Mouse (Mus musculus) MEL (cell line): ENCODE data around the gene Arhgap28.

Source experiments
- CTCF ChIP-seq, 3 experiments: IDR thresholded peaks in 2 of 3; conservative IDR thresholded peaks in 1 of 3; 2 replicates each; pipeline ENCODE4 v1.5.1; 2011 to 2012; ENCODE audit warnings: low read length in 3 of 3, low read depth in 2 of 3, mild to moderate bottlenecking in 2 of 3, improper control_type of control experiment in 1 of 3, inconsistent platforms in 1 of 3, mixed read lengths in 1 of 3, moderate library complexity in 1 of 3; ENCODE audit not compliant: control insufficient read depth in 1 of 3, insufficient read depth in 1 of 3, poor library complexity in 1 of 3, severe bottlenecking in 1 of 3
- E2F4 ChIP-seq: IDR thresholded peaks from 2 replicates; pipeline ENCODE4 v1.6.1; 2011; ENCODE audit warnings: low read depth, low read length, improper control_type of control experiment, borderline replicate concordance
- KAT2A ChIP-seq: conservative IDR thresholded peaks from 2 replicates; pipeline ENCODE4 v1.6.1; 2012; ENCODE audit warnings: low read depth, low read length, improper control_type of control experiment, inconsistent platforms
- MAFK ChIP-seq: IDR thresholded peaks from 2 replicates; pipeline ENCODE4 v1.6.1; 2011; ENCODE audit warnings: low read depth, mild to moderate bottlenecking, low read length, improper control_type of control experiment, borderline replicate concordance
- MAX ChIP-seq: IDR thresholded peaks from 2 replicates; pipeline ENCODE4 v1.6.1; 2011; ENCODE audit warnings: low read length, improper control_type of control experiment
- MAZ ChIP-seq: IDR thresholded peaks from 2 replicates; pipeline ENCODE4 v1.6.1; 2012; ENCODE audit warnings: low read depth, mild to moderate bottlenecking, inconsistent platforms, low read length, improper control_type of control experiment
- MEF2A ChIP-seq: IDR thresholded peaks from 2 replicates; pipeline ENCODE4 v1.6.1; 2014; ENCODE audit warnings: low read depth, mild to moderate bottlenecking, inconsistent platforms, low read length, improper control_type of control experiment; ENCODE audit not compliant: poor library complexity, insufficient replicate concordance, severe bottlenecking; ENCODE audit errors: extremely low read depth
- POLR2A ChIP-seq, 2 experiments: IDR thresholded peaks; 2 replicates each; pipeline ENCODE4 v1.6.1; 2011 to 2012; ENCODE audit warnings: low read length in 2 of 2, mild to moderate bottlenecking in 2 of 2, control low read depth in 1 of 2, improper control_type of control experiment in 1 of 2, low read depth in 1 of 2, moderate library complexity in 1 of 2; ENCODE audit not compliant: control insufficient read depth in 1 of 2, insufficient read depth in 1 of 2, poor library complexity in 1 of 2
- RCOR1 ChIP-seq: IDR thresholded peaks from 2 replicates; pipeline ENCODE4 v1.6.1; 2012; ENCODE audit warnings: low read depth, mild to moderate bottlenecking, inconsistent platforms, low read length, improper control_type of control experiment
- TBP ChIP-seq: IDR thresholded peaks from 2 replicates; pipeline ENCODE4 v1.8.0; 2011; ENCODE audit warnings: low read depth, low read length, improper control_type of control experiment
- UBTF ChIP-seq: IDR thresholded peaks from 2 replicates; pipeline ENCODE4 v1.6.1; 2012; ENCODE audit warnings: low read depth, mild to moderate bottlenecking, inconsistent platforms, low read length, improper control_type of control experiment, moderate library complexity, borderline replicate concordance; ENCODE audit not compliant: insufficient read depth
- USF1 ChIP-seq: IDR thresholded peaks from 2 replicates; pipeline ENCODE4 v1.6.1; 2014; ENCODE audit warnings: low read depth, mild to moderate bottlenecking, inconsistent platforms, low read length, improper control_type of control experiment, moderate library complexity

DNA sequence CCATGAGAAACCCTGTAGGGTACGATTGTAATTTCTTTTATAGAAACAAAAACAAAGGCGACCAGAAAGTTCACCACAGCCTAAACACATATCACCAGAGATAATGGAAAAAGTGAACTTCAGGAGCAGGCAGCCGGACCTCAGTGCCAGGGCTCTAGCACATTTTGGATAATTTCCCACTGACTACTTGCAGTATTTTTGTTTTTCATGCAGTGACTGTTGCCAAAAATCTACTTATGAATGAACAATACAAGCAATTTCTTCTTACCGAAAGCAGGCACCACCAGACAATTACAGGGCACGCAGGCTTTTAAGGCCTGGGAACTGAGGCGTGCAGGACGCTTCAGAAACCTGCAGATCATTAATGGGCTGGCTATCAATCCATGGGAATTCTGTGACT lies 59.7 kb downstream of the Arhgap28 start:
- no peak for TF ChIP-seq CTCF (IDR thresholded peaks at IDR 0.05 in 2 of 3, conservative IDR thresholded peaks at IDR 0.05 in 1 of 3; ENCODE audit: control insufficient read depth in 1 of 3, insufficient read depth in 1 of 3, low read depth in 2 of 3, low read length in 3 of 3, poor library complexity in 1 of 3, severe bottlenecking in 1 of 3)
- no peak for TF ChIP-seq KAT2A
- no peak for TF ChIP-seq MAZ
- TF ChIP-seq TBP: no peak
- TF ChIP-seq MEF2A: no peak
- no peak for TF ChIP-seq USF1
- no peak for TF ChIP-seq MAFK
- TF ChIP-seq UBTF: no peak
- TF ChIP-seq E2F4: no peak
- TF ChIP-seq POLR2A (IDR thresholded peaks at IDR 0.05; ENCODE audit: control insufficient read depth in 1 of 2, insufficient read depth in 1 of 2, low read depth in 1 of 2, low read length in 2 of 2, poor library complexity in 1 of 2): no peak
- TF ChIP-seq RCOR1: no peak
- TF ChIP-seq MAX: no peak
